Mouse (Mus musculus): ENCODE measurements around the gene Col4a3bp. TPM values are rescaled to one million over a fixed set of nuclear protein-coding genes. Genes with fewer than 3 reads are reported as not detected.
"Not testable (repeated sequence)": the region's sequence is repeated elsewhere in the genome, so short reads cannot be mapped to it uniquely, and the experiment has no call there.

Gene Col4a3bp
- polyA plus RNA-seq, 1 experiment from 2014 or later, result 6.5 TPM

DNA sequence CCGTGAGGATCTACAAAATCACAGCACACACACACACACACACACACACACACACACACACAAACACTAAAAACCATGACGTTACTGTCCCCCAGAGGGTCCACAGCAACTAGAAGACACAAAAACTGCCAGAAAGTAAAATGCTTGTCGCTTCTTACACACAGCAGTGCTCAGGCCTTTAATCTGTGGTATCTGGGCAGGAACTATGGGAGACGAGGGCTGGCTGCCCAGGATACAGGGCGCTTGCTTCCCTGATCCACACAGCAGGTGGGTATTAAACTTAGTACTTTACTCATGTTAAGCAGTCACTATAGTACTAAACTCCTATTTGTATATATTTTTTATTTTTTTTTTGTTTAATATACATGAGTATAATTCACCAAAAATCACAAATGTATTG, 103.4 kb downstream of the Col4a3bp start:
- ATAC-seq (replicated peaks; ENCODE audit: low FRiP score, low read depth) (no peak), DNase-seq (ENCODE audit: low spot score) (no peak)
- Histone ChIP-seq H3K27ac (no peak overlapping the region), H3K4me2 (ENCODE audit: low read length) (no peak overlapping the region), H3K4me1 (replicated peaks; ENCODE audit: insufficient read depth, low read length) (no peaks in the 10 kb centered on the region), H3K9ac (ENCODE audit: low read depth, low read length) (no peak overlapping the region), H3K9me3 (replicated peaks; ENCODE audit: low read length) (no peaks in the 10 kb centered on the region), H3K4me3 (replicated peaks; ENCODE audit: low read depth, low read length) (no peak overlapping the region), H3K27me3 (ENCODE audit: insufficient read depth, low read length) (no peaks in the 10 kb centered on the region), H3K36me3 (ENCODE audit: insufficient read depth, low read length) (peaks cover 14% of the 10 kb centered on the region; the same call in 1 of the 2 replicates)
- TF ChIP-seq CTCF (IDR thresholded peaks at IDR 0.05; ENCODE audit: low read depth), result no peak
- 69% methylated on average over 5 of the region's 5 CpGs for WGBS

DNA sequence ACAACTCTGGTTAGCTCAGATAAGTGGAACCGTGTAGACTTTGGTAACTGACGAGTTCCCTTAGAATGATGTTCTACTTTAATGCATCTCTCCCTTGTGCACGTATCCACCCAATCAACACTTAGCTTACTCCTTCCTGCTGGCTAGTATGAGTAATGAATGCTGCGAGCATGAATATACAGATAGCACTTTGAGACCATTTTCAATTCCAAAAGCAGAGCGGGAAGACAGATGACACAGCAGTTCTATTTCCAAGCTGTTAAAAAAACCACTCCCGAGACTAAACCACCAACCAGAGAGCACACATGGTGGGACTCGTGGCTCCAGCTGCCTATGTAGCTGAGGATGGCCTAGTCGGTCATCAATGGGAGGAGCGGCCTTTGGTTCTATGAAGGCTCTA, 110.6 kb downstream of the Col4a3bp start:
- peaks cover 73% of the 10 kb centered on the region for H3K36me3 ChIP-seq (ENCODE audit: insufficient read depth, low read length)
- H3K27me3 ChIP-seq (ENCODE audit: insufficient read depth, low read length), result no peaks in the 10 kb centered on the region
- 89% methylated on average over 9 of the region's 9 CpGs for WGBS
- H3K4me2 ChIP-seq (ENCODE audit: low read length), result no peak overlapping the region
- no peak overlapping the region for H3K27ac ChIP-seq
- H3K4me3 ChIP-seq (replicated peaks; ENCODE audit: low read depth, low read length), result no peak overlapping the region
- DNase-seq (ENCODE audit: low spot score) (no peak), ATAC-seq (replicated peaks; ENCODE audit: low FRiP score, low read depth) (no peak)
- TF ChIP-seq CTCF (IDR thresholded peaks at IDR 0.05; ENCODE audit: low read depth), result no peak
- no peaks in the 10 kb centered on the region for H3K9me3 ChIP-seq (replicated peaks; ENCODE audit: low read length)
- no peak overlapping the region for H3K9ac ChIP-seq (ENCODE audit: low read depth, low read length)
- no peaks in the 10 kb centered on the region for H3K4me1 ChIP-seq (replicated peaks; ENCODE audit: insufficient read depth, low read length)

DNA sequence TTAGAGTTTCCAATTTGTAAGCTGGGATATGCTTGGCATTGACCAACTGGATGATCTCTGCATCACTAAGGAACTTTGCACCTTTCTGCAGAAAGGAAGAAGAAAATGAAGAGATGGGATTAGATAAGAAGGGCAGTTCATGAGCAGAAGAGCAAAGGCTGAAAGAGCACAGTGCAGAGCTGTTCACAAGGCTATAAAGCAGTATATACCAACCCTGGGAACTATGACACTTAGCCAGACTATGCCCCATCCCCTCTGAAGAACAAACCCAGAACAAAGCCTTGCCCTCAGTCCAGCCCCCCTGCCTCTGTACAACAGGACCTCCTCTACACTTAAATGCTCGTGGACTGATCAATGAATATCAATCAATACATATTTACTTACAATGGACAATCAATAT, 114.3 kb downstream of the Col4a3bp start:
- peaks cover 79% of the 10 kb centered on the region for H3K36me3 ChIP-seq (ENCODE audit: insufficient read depth, low read length)
- no peaks in the 10 kb centered on the region for H3K4me1 ChIP-seq (replicated peaks; ENCODE audit: insufficient read depth, low read length)
- H3K4me3 ChIP-seq (replicated peaks; ENCODE audit: low read depth, low read length), result no peak overlapping the region
- 88% methylated on average over 1 of the region's 1 CpGs for WGBS
- no peak for TF ChIP-seq CTCF (IDR thresholded peaks at IDR 0.05; ENCODE audit: low read depth)
- no peak overlapping the region for H3K27ac ChIP-seq
- no peaks in the 10 kb centered on the region for H3K9me3 ChIP-seq (replicated peaks; ENCODE audit: low read length)
- no peaks in the 10 kb centered on the region for H3K27me3 ChIP-seq (ENCODE audit: insufficient read depth, low read length)
- no peak for DNase-seq (ENCODE audit: low spot score)
- H3K9ac ChIP-seq (ENCODE audit: low read depth, low read length), result no peak overlapping the region
- no peak for ATAC-seq (replicated peaks; ENCODE audit: low FRiP score, low read depth)
- H3K4me2 ChIP-seq (ENCODE audit: low read length), result no peak overlapping the region

DNA sequence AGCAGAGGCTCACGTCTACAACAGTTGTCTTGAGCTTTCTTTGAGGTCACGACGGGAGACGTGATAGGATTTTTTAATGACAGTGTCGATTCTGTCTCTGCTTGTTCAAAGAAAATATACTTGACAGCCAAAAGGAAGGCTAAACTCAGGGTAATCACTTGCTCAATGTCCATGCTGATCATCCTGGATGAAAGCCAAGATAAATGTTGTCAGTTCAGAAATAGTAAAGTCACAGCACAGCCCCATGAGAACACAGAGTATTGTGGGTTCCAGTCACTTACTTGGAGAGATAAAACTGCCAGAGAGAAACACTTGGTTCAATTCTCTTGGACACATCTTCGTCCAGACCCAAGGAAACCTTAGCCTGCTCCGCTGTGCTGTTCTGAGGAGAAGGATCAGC, 116.5 kb downstream of the Col4a3bp start:
- ATAC-seq (replicated peaks; ENCODE audit: low FRiP score, low read depth), result no peak
- no peak for TF ChIP-seq CTCF (IDR thresholded peaks at IDR 0.05; ENCODE audit: low read depth)
- WGBS, result 80% methylated on average over 7 of the region's 7 CpGs
- Histone ChIP-seq H3K4me1 (replicated peaks; ENCODE audit: insufficient read depth, low read length) (no peaks in the 10 kb centered on the region), H3K27ac (no peak overlapping the region), H3K9ac (ENCODE audit: low read depth, low read length) (no peak overlapping the region), H3K9me3 (replicated peaks; ENCODE audit: low read length) (no peaks in the 10 kb centered on the region), H3K36me3 (ENCODE audit: insufficient read depth, low read length) (peaks cover 75% of the 10 kb centered on the region), H3K27me3 (ENCODE audit: insufficient read depth, low read length) (no peaks in the 10 kb centered on the region), H3K4me2 (ENCODE audit: low read length) (no peak overlapping the region), H3K4me3 (replicated peaks; ENCODE audit: low read depth, low read length) (no peak overlapping the region)
- no peak for DNase-seq (ENCODE audit: low spot score)

DNA sequence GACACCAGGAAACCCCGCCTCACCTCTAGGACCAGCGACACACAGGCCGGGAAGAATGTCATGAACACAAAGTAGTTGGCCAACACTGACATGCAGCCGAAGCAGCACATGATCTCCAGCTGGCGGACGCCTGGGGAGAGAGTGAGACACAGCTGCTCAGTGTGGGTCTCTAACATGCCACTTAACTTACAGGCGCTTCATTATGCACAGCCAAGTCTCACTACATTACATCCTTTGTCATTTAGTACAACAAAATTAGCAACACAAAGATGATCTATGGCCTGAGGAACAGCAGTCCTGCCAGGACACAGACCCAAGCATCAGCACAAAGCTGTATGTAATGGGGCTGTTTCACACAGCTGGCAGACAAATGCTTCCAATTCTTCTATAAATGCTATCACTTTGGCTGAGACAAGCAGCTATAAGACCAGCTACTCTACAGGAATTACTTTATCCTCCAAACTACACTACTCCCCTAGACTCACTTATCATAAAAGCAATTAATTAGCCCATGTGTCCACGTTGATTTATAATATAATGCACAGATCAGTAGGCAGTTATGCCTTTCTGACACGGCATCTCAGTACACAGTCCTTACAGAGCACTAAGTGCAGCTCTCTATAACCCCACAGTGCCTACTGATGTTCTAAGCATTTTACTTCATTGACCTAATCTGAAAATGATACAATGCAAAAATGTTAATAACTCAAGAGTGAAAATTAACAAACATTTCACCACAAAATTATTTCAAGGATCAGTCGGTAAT, 117.9 kb downstream of the Col4a3bp start:
- H3K36me3 ChIP-seq (ENCODE audit: insufficient read depth, low read length), result peaks cover 75% of the 10 kb centered on the region
- ATAC-seq (replicated peaks; ENCODE audit: low FRiP score, low read depth), result no peak
- H3K9ac ChIP-seq (ENCODE audit: low read depth, low read length), result no peak overlapping the region
- no peak for DNase-seq (ENCODE audit: low spot score)
- H3K4me3 ChIP-seq (replicated peaks; ENCODE audit: low read depth, low read length), result no peak overlapping the region
- 82% methylated on average over 10 of the region's 10 CpGs for WGBS
- no peaks in the 10 kb centered on the region for H3K4me1 ChIP-seq (replicated peaks; ENCODE audit: insufficient read depth, low read length)
- H3K27me3 ChIP-seq (ENCODE audit: insufficient read depth, low read length), result no peaks in the 10 kb centered on the region
- no peak overlapping the region for H3K4me2 ChIP-seq (ENCODE audit: low read length)
- no peak for TF ChIP-seq CTCF (IDR thresholded peaks at IDR 0.05; ENCODE audit: low read depth)
- no peaks in the 10 kb centered on the region for H3K9me3 ChIP-seq (replicated peaks; ENCODE audit: low read length)
- no peak overlapping the region for H3K27ac ChIP-seq

DNA sequence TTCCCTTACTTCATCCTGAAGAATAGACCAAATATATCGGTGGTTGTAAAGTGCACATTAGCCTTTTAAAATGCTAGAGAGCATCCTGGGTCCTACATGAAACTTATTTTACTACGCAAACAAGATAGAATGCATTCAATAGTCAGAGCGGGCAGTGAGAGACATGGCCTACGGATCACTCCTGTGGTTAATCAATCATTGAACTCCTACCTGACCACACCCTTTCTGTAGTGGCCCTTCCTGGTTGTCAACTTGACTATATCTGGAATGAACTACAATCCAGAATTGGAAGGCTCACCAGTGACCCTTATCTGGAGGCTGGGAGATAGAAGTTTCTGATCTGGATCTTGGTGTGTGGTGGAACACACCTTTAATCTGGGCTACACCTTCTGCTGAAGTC, 120.7 kb downstream of the Col4a3bp start:
- not testable (repeated sequence) for DNase-seq (ENCODE audit: low spot score); H3K4me2 ChIP-seq (ENCODE audit: low read length); H3K9me3 ChIP-seq (replicated peaks; ENCODE audit: low read length); H3K27me3 ChIP-seq (ENCODE audit: insufficient read depth, low read length); H3K27ac ChIP-seq; H3K9ac ChIP-seq (ENCODE audit: low read depth, low read length); ATAC-seq (replicated peaks; ENCODE audit: low FRiP score, low read depth); H3K4me3 ChIP-seq (replicated peaks; ENCODE audit: low read depth, low read length); H3K4me1 ChIP-seq (replicated peaks; ENCODE audit: insufficient read depth, low read length)
- 93% methylated on average over 4 of the region's 4 CpGs for WGBS
- peaks cover 57% of the 10 kb centered on the region for H3K36me3 ChIP-seq (ENCODE audit: insufficient read depth, low read length)

Measured in kidney, postnatal 0 days (tissue).